Comparison of ENCODE assay signal across 17 mouse cellular contexts in genomic region chr8:12956941-12957340, GRCm38 (mm10).
DNase-seq lines count a peak whose midpoint lies in the region; ATAC-seq lines count a peak whose summit lies in the region.
"Had no signal": no experiment of that assay in that cellular context is flagged by ENCODE, and none has a peak within 500 bp of the region (broad histone marks: within the 10 kb centered on the region; RNA-seq: fewer than 3 reads in every experiment).

No protein-coding gene starts in this region.

- WGBS in midbrain, embryonic 10.5 days, result 83% methylated on average over 5 of the region's 5 CpGs
- WGBS in midbrain, embryonic 15.5 days, result 67% methylated on average over 5 of the region's 5 CpGs
- WGBS in forebrain, embryonic 15.5 days, result 61% methylated on average over 5 of the region's 5 CpGs
- WGBS in limb, embryonic 10.5 days, result 69% methylated on average over 5 of the region's 5 CpGs

- no peak overlapping the region for H3K9ac ChIP-seq in midbrain, embryonic 15.5 days
- no peak overlapping the region for H3K9ac ChIP-seq in forebrain, embryonic 15.5 days (replicated peaks)
- H3K9ac ChIP-seq: heart, embryonic 15.5 days; lung, embryonic 15.5 days had no signal

- intact Hi-C loops in gastrocnemius, postnatal 36 days (cut with DNase I), result no loop called here

- no peak overlapping the region for H3K4me2 ChIP-seq in midbrain, embryonic 15.5 days
- no peak overlapping the region for H3K4me2 ChIP-seq in forebrain, embryonic 15.5 days (replicated peaks)
- H3K4me2 ChIP-seq: heart, embryonic 15.5 days; lung, embryonic 15.5 days had no signal

- ATAC-seq in midbrain, embryonic 15.5 days (replicated peaks), result no peak
- ATAC-seq in forebrain, embryonic 15.5 days (replicated peaks), result no peak; the same call in 1 of the 2 replicates
- ATAC-seq: CD4-positive, CD25-positive, alpha-beta regulatory T cell, adult 4 months had no signal

- no peaks in the 10 kb centered on the region for H3K9me3 ChIP-seq in midbrain, embryonic 10.5 days (replicated peaks)
- no peaks in the 10 kb centered on the region for H3K9me3 ChIP-seq in midbrain, embryonic 15.5 days
- no peaks in the 10 kb centered on the region for H3K9me3 ChIP-seq in forebrain, embryonic 15.5 days
- H3K9me3 ChIP-seq in limb, embryonic 10.5 days (replicated peaks), result no peaks in the 10 kb centered on the region
- H3K9me3 ChIP-seq: heart, embryonic 15.5 days; lung, embryonic 15.5 days had no signal

- H3K36me3 ChIP-seq in midbrain, embryonic 10.5 days, result peaks cover 12% of the 10 kb centered on the region; the same call in 1 of the 2 replicates
- peaks cover 5% of the 10 kb centered on the region; the same call in 1 of the 2 replicates for H3K36me3 ChIP-seq in midbrain, embryonic 15.5 days (replicated peaks)
- peaks cover 11% of the 10 kb centered on the region; the same call in 1 of the 2 replicates for H3K36me3 ChIP-seq in forebrain, embryonic 15.5 days
- H3K36me3 ChIP-seq in limb, embryonic 10.5 days, result no peaks in the 10 kb centered on the region
- H3K36me3 ChIP-seq: heart, embryonic 15.5 days; lung, embryonic 15.5 days had no signal

- H3K27ac ChIP-seq in midbrain, embryonic 10.5 days (replicated peaks), result peak overlapping the region; percentile 52; the same call in 1 of the 2 replicates
- H3K27ac ChIP-seq in midbrain, embryonic 15.5 days, result no peak overlapping the region; the same call in 1 of the 2 replicates
- peak overlapping the region; percentile 45 for H3K27ac ChIP-seq in forebrain, embryonic 15.5 days (replicated peaks)
- 0 out of 2 replicates have a peak overlapping the region, but pooled peaks have one; percentile 10 for H3K27ac ChIP-seq in limb, embryonic 10.5 days
- H3K27ac ChIP-seq: heart, embryonic 15.5 days; kidney, postnatal 0 days; lung, embryonic 15.5 days had no signal

- no peak overlapping the region for H3K4me3 ChIP-seq in midbrain, embryonic 10.5 days
- no peak overlapping the region for H3K4me3 ChIP-seq in midbrain, embryonic 15.5 days
- no peak overlapping the region for H3K4me3 ChIP-seq in forebrain, embryonic 15.5 days
- H3K4me3 ChIP-seq in limb, embryonic 10.5 days, result no peak overlapping the region
- H3K4me3 ChIP-seq: erythroblast, embryonic 14.5 days; heart, embryonic 15.5 days; lung, embryonic 15.5 days had no signal

- no peak for DNase-seq in midbrain, embryonic 10.5 days (ENCODE audit: low spot score)
- no peak for DNase-seq in limb, embryonic 10.5 days (ENCODE audit: low spot score)
- DNase-seq in thymus, postnatal 25 days, result peak; percentile 46
- no peak for DNase-seq in gastrocnemius, postnatal 36 days
- no peak for DNase-seq in urinary bladder, postnatal 10 days (ENCODE audit: low spot score)
- no peak for DNase-seq in ovary, postnatal 36 days (ENCODE audit: low spot score)
- DNase-seq: adrenal gland, adult 2 months; cerebellum, adult 8-10 months; heart, adult 11 months; layer of hippocampus, adult 9-11 months had no signal

- peaks cover 78% of the 10 kb centered on the region for H3K4me1 ChIP-seq in midbrain, embryonic 10.5 days
- peaks cover 52% of the 10 kb centered on the region for H3K4me1 ChIP-seq in midbrain, embryonic 15.5 days
- H3K4me1 ChIP-seq in forebrain, embryonic 15.5 days, result peaks cover 36% of the 10 kb centered on the region
- H3K4me1 ChIP-seq in limb, embryonic 10.5 days, result peaks cover 32% of the 10 kb centered on the region
- H3K4me1 ChIP-seq: heart, embryonic 15.5 days; lung, embryonic 15.5 days had no signal

- H3K27me3 ChIP-seq in midbrain, embryonic 10.5 days (ENCODE audit: low read depth, poor library complexity, severe bottlenecking), result no peaks in the 10 kb centered on the region
- no peaks in the 10 kb centered on the region for H3K27me3 ChIP-seq in midbrain, embryonic 15.5 days (replicated peaks)
- H3K27me3 ChIP-seq in forebrain, embryonic 15.5 days, result no peaks in the 10 kb centered on the region
- H3K27me3 ChIP-seq in limb, embryonic 10.5 days (ENCODE audit: low read depth, poor library complexity, severe bottlenecking), result no peaks in the 10 kb centered on the region
- H3K27me3 ChIP-seq: heart, embryonic 15.5 days; lung, embryonic 15.5 days had no signal
